Mouse (Mus musculus) cerebellum, postnatal 4 days (tissue): ENCODE results near the gene Rps6ka4.

Experiments used
- DNase-seq, 2 experiments: peaks; one replicate each; pipeline ENCODE4 v3.0.0; 2022; ENCODE audit warnings: low spot score in 2 of 2, mixed read lengths in 1 of 2

Rps6ka4 gene

GRCm38 (mm10) chr19:6840475-6841291 lies at the start of gene Rps6ka4:
TSS of gene Rps6ka4 (minus strand) at chr19:6840636.
- DNase-seq, result peak in 1 of 2 experiments; percentile 42

GRCm38 (mm10) chr19:6877965-6878364 lies 37.5 kb upstream of the Rps6ka4 start:
- no peak for DNase-seq

GRCm38 (mm10) chr19:6876799-6877198 lies 36.4 kb upstream of the Rps6ka4 start:
- DNase-seq, result no peak

- DNase-seq, result no peak
These were observed 35.4 kb upstream of the Rps6ka4 start for GRCm38 (mm10) chr19:6875834-6876233.

- no peak for DNase-seq
These were observed 33.8 kb upstream of the Rps6ka4 start for GRCm38 (mm10) chr19:6874257-6874656.

- no peak for DNase-seq
These were observed 32.3 kb upstream of the Rps6ka4 start for GRCm38 (mm10) chr19:6872701-6873100.

GRCm38 (mm10) chr19:6871574-6872271 lies 31.3 kb upstream of the Rps6ka4 start:
- no peak for DNase-seq

GRCm38 (mm10) chr19:6869355-6869754 lies 28.9 kb upstream of the Rps6ka4 start:
- DNase-seq, result no peak

GRCm38 (mm10) chr19:6861451-6861850 lies 21.0 kb upstream of the Rps6ka4 start:
- no peak for DNase-seq

GRCm38 (mm10) chr19:6860706-6861105 lies 20.3 kb upstream of the Rps6ka4 start:
- DNase-seq, result no peak

GRCm38 (mm10) chr19:6859971-6860370 lies 19.5 kb upstream of the Rps6ka4 start:
- no peak for DNase-seq

GRCm38 (mm10) chr19:6859032-6859651 lies 18.7 kb upstream of the Rps6ka4 start:
- no peak for DNase-seq

GRCm38 (mm10) chr19:6858031-6858430 lies 17.6 kb upstream of the Rps6ka4 start, which contains the start of gene Ccdc88b:
TSS of gene Ccdc88b (minus strand) at chr19:6858211.
- DNase-seq, result no peak

- DNase-seq, result no peak
These were observed 17.1 kb upstream of the Rps6ka4 start for GRCm38 (mm10) chr19:6857391-6858005.

GRCm38 (mm10) chr19:6857003-6857360 lies 16.5 kb upstream of the Rps6ka4 start:
- DNase-seq, result no peak

- DNase-seq, result peak in 1 of 2 experiments; percentile 60
These were observed 16.0 kb upstream of the Rps6ka4 start for GRCm38 (mm10) chr19:6856281-6857002.

- peak in 1 of 2 experiments; percentile 60 for DNase-seq
These were observed 15.0 kb upstream of the Rps6ka4 start for GRCm38 (mm10) chr19:6855225-6856031.

- no peak for DNase-seq
These were observed 14.2 kb upstream of the Rps6ka4 start for GRCm38 (mm10) chr19:6854658-6855057.

GRCm38 (mm10) chr19:6853903-6854302 lies 13.5 kb upstream of the Rps6ka4 start:
- DNase-seq, result no peak
